Mouse (Mus musculus) kidney, adult 9 months (tissue): ENCODE results near the gene Chrm1.

Experiments used
- DNase-seq: peaks from one replicate; pipeline ENCODE4 v3.0.0; 2022

The Chrm1 gene

DNA sequence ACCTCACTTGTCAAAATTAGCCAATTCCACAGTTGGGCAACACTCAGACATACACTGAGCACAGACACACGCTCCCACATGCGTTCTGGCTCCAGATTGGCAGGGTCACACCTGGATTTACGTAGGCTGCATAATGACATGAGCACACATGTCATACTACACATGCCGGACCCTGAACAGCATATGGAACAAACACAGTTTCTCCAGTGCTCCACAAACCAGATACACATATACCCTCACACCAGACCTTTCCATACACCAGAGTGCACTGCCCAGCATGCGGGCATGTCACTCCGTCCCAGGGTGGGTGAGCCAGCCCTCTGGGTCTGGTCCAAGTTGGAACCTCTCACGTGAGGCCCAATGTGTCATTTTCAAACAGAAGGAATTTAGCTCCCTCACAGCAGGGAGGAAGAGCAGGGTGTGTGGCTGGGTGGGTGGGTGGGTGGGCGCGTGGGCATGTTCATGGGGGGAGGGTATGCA is at the start of gene Chrm1:
Chrm1 (plus strand) TSS at position 430 of the 480 bp plus-strand sequence.
- DNase-seq: no peak

DNA sequence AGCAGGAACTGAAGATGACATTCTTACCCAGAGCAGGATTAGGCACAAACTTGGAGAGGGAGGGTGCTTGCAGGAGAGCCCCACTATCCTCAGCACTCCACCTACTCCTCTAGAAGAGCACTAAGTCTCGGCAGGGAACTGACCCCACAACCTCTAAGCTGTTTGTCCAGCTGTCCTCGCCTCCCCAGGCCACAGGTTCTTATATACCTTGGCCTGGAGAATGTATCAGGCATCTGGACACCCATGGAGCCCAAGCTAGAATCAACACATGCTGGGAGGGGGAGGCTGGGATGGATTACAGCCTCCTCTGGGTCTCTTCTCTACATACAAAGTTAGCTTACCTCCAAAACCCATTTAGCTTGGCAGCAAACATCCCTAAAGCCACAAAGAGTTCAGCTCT is 49.2 kb upstream of the Chrm1 start:
- DNase-seq: no peak

DNA sequence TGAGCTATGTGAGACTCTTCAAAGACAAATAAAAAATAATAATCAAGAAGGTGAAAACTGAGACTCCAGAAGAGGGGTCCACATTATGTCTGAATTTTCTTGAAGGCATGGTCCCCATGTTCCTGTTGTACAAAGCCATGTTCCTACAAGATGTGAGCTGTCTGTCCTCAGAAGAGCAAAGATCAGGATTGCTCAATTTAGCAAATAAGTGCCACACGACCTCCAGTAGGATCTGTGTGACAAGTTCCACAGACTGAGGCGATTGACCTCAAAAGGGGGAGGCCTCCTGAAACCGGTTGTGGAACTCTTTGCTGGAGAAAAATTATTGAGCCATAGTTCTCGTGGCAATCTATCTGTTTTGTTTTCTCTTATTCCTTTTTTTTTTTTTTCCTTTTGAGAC is 47.3 kb upstream of the Chrm1 start:
- DNase-seq: no peak

DNA sequence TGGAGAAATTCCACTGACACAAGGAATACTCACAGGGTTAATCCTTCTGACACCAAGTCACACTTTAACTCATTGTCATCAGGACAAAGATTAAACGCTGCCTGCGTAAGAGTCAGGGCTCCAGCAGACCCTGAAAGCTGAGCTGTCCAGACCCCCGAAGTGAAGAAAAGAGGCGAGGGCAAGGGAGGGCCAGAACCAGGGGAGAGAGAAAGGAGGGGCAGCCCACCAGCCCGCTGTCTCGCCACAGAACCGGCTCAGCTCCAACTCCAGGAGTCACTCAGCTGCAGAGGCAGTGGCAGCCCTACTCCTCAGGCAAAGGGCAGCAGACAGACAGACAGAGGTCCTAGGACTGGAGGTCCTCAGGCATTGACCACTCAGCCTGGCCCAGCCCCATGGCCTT is 45.7 kb upstream of the Chrm1 start, which contains the start of gene Slc22a6:
Slc22a6 (plus strand) TSS at position 136 of the 400 bp plus-strand sequence.
- peak; percentile 83 for DNase-seq

DNA sequence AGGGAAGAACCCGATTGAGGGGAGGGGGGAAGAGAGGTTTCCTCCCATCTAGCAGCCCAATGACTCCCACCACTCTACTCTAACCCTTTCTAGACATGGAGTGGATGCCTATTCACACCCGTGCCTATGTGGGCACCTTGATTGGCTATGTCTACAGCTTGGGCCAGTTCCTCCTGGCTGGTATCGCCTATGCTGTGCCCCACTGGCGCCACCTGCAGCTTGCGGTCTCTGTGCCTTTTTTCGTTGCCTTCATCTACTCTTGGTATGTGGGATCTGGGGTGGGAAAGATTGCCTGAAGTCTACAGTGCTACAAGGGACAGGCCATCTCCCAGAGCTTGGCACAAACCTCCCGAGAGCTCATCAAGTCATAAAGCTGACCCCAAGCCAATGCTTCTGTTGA is 42.5 kb upstream of the Chrm1 start:
- peak; percentile 65 for DNase-seq

DNA sequence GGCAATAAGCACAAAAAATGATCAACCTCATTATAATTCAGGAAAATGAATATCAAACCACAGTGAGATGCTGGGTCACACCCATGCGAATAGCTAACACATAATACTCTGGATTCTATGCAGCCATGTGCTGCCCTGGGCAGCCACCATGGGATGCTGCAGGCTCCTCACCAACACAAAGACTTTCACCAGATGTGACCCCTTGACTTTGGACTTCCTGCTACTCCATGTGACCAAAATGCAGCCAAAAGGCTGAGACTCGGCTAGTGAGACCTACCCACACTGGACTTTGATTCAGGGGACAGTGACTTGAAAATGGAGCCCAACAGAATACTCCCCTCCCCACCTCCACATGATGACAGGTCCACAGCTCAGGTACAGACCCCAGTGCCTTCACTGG is 33.3 kb upstream of the Chrm1 start:
- peak; percentile 91 for DNase-seq

DNA sequence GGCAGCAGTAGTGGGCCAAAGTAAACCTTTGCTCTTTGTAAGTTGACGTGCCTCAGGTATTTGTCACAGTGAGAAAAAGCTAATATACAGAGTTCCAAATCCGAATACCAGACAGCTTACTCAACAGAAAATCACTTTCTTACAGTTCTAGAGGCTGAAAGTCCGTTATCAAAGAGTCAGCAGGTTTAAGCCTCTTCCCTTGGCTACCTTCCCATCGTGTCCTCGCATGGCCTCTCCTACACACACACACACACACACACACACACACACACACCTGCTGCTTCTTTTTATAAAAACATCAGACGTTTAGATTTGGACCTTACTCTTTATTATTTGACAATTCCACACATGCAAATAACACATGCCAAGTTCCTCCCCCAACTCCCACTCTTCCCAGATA is 32.8 kb upstream of the Chrm1 start:
- DNase-seq: peak; percentile 85

DNA sequence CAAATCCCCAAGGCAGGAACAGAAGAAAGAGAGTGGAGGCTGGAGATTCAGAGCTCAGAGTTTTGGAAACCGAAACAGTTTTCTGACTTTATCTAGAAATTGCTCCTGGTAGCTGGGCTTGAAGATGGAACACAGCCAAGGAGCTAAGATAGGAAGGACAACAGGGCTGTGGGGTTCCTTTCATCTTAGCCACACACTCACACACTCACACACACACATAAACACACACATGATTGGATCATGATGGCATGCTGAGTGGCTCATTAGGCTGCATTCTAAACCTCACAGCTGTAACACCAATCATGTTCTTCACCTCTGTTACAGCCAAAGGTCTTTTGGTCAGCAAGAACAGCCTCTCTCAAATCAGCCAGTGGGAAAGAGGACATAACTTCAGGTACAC is 31.6 kb upstream of the Chrm1 start:
- DNase-seq: peak; percentile 7

DNA sequence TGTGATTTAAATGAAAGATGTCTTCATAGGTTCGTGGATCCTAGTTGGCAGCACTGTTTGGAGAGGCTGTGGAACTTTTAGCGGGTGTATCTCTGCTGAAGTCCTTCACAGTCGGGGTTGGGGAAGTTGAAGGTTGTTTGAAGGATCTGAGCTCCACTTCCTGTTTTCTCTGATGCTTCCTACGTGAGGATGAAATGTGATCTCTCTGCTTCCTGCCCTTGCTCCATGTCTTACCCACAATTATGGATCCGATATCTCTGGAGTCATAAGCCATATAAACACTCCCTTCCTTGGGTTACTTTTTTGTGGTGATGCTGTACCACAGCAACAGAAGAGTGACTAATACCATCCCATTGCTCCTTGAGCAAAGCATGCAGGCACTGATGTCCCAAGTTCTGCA is 21.5 kb upstream of the Chrm1 start:
- no peak for DNase-seq

DNA sequence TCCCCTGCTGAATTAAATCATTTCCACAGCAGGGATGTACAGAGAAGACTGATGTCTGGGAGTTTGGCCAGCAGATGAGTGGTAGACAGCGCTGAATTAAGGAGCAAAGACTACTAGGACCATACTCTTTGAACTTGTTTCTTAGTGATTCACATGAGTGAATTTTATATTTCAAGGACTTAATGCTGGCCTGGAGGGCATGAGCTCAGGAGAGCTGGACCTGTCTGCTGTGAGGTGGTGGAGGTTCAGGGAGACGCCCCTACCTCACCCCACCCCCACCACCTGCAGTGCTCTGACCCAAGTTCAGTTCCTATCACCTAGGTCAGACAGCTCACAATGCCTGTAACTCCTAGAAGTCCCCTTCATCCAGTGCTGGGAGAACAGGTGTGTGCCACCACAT is 17.2 kb upstream of the Chrm1 start:
- peak; percentile 64 for DNase-seq

DNA sequence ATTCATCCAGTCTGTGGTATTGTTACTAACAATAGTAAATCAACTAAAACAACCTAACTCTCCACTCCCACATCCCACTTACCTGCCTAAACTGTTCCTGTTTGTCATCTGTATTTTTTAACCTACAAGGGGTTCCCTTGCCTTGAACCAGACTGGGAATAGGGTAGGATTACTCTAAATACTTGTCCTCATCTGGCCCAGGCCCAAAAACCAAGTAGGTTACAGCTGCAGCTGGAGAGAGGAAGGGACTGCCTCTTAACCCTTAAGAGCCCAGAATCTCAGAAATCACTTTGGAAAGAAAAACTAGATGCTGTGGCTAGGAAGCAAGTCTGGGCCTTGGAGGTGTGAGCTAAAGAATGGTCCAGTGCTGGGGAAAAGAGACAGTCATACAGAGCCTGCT is 7.8 kb upstream of the Chrm1 start:
- no peak for DNase-seq

DNA sequence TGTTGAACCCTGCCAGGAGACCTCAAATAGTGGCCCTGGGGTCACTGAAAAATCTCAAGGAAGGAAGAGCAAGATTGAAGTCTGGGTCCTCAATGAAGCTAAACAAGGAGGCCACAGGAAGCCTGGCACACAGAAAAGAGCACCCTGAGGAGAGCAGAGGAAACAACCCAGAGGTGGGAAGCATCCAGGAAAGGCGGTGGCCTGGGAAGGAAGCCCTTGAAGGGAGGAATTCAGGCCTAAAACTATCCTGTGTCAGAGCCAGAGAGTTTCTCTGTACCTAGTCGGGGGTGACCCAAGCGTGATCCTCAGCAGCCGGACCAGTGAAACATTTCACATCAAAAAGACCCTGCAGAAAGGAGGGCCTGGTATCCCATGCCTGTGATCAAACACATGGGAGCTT is 7.2 kb upstream of the Chrm1 start:
- DNase-seq: peak; percentile 42

DNA sequence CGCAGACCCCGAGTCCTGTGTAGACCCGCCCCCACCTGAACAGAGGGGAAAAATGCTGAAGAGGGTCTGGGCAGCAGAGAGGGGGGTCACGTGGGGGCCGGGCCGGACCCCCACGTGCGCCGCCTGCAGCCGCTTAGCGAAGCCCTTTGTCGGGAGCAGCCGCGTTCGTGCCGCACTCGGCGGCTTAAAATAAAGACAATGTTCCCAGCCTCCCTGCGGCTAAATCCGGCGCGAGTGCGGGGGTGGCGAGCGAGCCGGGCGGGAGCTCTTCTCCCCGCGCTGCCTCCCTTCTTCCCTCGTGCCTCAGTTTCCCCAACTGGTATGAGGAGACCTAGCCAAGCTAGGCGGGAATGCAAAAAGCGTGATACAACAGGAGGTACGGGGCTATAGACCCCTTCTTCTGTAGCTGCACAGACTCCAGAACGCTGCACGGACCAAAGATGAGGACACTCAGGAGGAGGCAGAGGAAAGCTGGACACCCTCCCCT is 1.7 kb upstream of the Chrm1 start:
- no peak for DNase-seq

DNA sequence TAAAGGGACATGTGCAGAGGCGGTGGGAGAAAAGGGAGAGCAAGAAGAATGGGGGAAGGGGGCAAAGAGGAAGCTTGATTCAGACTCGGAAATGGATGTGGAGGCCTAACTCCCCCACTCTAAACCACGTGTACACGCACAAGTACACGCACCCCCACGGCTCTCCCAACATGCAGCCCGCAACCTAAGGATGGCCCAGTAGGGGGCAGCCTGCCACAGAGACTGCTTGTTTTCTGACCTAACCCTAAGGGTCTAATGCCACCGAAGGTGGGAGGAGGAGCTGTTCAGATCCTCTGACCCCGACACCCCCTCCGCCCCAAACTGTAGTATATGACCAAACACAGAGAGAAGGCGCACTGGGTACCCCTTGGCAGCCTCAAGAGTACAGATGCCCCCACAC is 1.3 kb upstream of the Chrm1 start:
- peak; percentile 58 for DNase-seq

DNA sequence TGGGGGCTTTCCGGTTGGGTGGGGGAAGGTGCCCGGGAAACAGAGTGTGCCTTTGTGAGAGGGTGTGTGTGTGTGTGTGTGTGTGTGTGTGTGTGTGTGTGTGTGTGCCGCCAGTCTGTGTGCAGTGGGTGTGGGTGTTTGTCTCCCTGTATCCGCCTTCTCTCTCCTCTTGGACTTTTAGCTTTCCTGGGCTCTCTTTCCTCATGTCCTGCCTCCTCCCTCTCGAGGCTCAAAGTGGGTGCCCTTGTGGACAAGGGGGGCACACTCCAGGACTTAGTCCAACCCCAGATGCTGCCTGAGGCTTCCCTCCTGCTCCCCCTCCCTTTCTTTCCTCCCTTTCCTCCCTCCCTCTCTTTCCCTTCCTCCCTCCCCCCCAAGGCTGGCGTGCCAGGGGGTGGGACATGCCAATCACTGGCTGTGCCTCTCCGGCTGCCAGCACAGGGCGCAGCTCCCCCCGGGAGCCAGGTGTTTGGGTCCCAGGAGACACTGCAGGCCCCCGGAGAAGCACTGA is 377 bp downstream of the Chrm1 start:
- no peak for DNase-seq

DNA sequence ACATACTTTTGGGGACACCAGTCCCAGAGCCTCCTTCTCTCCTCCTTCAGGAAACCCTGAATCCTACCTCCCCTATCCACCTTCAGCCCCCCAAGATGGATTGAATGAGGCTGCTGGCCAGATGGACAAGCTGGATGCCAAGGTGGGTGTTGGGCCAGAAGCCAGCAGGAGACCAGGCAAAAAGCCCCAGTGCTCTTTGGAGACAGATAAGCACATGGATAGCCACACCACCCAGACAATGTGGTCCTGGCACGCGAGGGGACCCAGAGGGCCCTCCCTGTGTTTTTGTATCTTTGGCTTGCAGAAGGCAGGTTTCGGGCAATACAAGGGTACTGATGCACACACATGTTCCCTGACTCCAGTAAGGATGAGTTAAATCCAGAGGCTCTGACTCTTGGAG is 1.3 kb downstream of the Chrm1 start:
- no peak for DNase-seq

DNA sequence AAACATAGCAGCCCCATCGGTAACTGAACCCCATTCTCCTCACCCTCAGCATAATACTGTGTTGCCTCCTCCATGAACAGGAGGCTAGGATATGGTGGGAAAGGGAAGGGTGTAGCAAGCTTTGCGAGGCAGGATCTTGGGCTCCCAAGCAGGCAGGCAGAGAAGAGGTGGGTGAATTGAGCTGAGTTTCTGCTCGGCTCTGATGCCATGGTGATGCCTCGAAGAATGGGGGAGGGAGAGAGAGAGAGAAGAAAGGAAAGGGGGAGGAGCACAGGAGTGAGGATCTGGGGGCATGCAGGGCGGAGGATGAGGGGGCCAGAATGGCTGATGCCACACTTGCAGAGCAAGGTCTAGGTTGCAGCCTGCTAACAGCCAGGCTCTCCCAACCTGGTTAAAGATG is 2.2 kb downstream of the Chrm1 start:
- no peak for DNase-seq

DNA sequence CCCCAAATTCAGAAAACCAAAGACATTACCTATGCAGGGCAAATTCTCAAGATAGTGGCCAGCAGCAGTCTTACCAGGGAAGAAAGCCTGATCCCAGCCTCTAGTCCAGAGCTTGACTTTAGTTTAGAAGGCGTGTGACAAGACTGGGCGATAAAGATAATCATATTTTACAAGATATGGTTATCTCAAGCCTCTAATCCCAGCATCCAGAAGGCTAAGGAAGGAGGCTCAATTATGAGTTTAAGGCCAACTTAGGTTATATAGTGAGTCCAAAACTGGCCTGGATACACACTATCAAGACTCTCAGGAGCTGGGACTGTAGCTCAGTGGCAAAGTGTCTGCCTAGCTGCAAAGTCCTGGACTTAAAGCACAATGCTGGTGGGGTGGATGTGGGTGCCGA is 9.3 kb downstream of the Chrm1 start:
- no peak for DNase-seq

DNA sequence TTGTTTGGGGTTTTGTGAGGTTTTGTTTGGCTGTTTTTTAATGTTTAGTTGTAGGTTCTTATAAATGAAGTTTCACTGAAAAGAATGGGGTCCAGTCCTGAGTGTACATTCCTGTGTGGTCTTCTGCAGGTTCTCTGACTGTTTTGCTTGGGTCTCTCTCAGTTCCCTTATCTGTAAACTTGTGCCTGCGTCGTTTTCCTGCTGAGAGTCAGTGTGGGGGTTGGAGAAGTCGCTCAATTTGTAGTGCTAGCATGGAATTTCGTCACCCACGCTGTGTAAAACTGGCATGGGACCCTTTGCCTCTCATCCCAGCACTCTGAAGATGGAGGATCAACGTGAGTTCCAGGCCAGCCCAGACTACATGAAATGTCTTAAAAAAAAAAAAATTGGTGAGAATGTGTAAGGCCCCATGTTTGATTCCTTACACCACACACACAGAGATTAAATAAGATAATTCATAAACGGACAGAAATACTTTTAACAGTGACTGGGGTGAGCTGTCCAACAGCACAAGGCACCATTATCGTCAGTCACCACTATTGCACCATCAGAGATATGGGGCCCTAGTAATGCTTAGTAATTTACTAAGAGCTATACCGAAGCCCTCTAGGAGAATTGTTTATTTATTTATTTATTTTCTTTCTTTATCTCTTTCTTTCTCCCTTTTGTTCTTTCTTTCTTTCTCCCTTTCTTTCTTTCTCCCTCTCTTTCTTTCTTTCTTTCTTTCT is 9.9 kb downstream of the Chrm1 start:
- no peak for DNase-seq

DNA sequence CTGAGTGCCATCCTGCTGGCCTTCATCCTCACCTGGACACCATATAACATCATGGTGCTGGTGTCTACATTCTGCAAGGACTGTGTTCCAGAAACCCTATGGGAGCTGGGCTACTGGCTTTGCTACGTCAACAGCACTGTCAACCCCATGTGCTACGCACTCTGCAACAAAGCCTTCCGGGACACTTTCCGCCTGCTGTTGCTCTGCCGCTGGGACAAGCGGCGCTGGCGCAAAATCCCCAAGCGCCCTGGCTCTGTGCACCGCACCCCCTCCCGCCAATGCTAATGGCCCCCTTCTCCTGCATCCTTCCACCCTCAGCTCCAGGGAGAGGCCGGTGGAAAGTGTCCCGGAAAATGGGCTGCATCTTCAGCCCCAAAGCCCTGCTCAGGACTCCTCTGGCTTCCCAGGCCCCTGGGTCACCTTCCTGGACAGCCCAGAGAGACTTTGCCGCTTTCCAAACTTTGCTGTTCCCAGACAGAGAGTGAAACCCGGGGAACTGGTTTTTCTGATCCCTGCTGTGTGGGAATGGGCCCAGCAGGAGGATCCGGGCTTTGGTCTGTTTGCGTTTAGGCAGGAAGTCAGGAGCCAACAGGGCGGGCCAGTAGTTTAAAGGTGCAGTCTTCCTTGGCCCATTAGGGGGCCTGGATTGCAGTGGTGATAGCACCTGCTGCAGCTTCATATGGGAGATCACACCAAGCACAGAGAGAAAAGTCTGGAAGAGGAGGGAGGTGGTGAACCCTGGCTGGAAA is 15.6 kb downstream of the Chrm1 start:
- DNase-seq: peak; percentile 43

DNA sequence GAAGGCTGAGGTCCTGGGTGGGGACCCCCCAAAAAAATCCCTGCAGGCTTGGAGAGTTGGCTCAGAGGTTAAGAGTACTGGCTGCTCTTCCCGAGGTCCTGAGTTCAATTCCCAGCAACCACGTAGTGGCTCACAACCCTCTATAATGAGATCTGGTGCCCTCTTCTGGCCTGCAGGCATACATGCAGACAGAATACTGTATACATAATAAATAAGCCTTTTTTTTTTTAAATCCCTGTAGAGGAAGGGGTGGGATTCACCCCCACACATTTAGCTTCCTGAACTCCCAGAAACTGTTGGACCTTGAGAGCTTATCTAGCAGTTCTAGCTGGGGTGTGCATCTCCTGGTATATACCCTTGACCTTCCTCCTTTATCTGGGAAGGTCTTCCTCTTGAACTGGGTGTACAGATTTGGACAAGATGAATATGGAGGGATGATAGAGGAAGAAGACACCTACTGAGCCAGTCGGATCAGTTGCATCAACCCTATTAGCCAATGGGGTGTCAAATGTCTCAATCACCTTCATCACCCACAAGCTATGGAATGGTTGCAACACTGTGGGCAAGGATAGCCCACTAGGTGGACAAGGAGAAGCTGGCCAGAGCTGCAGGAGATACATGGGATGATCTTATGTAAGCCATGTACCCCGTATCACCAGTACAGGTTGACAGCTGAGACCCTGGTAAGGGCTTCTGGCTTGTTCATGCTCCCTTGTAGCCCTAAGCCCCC is 18.2 kb downstream of the Chrm1 start:
- DNase-seq: no peak

DNA sequence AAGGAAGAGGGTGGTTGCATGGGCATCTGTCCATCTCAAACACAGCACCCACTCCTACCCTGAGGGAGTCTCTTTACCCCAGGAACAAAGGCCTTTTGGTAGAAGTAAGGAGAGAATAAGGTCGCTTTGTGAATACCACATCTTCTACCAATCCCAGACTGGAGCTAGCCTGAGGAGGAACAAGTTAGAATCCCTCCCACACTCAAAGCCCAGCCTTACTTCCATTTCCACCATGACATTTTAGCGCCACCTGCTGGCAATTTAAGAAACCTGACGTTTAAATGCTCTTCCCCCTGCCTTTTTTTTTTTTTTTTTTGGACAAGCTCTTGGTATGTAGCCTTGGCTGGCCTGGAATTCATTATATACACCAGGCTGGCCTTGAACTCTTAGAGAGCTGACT is 19.4 kb downstream of the Chrm1 start:
- peak; percentile 73 for DNase-seq

DNA sequence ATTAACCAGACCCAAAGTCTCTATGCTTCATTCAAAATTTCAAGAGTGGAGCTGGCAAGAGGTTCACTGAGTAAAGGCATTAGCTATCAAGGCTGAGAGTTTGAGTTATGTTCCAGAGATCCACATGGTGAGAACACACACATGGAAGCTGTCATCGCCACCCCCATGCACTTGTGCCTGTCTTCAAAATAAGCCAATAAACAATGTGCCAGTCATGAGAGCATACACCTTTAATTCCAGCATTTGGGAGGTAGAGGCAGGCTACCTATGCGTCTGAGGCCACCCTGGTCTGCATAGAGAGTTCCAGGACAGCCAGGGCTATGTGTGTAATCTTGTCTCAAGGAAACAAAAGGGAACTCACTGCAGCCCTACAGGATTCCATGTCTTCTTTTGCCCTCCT is 20.0 kb downstream of the Chrm1 start:
- no peak for DNase-seq
